Mouse (Mus musculus) left cerebral cortex, postnatal 10 days (tissue): Measurements from ENCODE around the gene Ankrd39. TPM values are rescaled to one million over a fixed set of nuclear protein-coding genes. Genes with fewer than 3 reads are reported as not detected.

Source experiments
- DNase-seq, 2 experiments: peaks; one replicate each; pipeline ENCODE4 v3.0.0; 2021 to 2022; ENCODE audit warnings: low spot score in 2 of 2, mixed read lengths in 1 of 2; ENCODE audit errors: extremely low spot score in 1 of 2
- intact Hi-C: fragments of 180-260 bp; cut with DNase I; formaldehyde crosslinking; loops from one replicate; pipeline ENCODE4 v1.15.1; 2025
- microRNA-seq: library from miRNA; unstranded; fragments of <30 nt; microRNA quantifications from one replicate; pipeline ENCODE4 v1.2.0, GENCODE M21; 2022
- total RNA-seq, 2 experiments: library from RNA; stranded (reverse); gene quantifications; 2 replicates each; pipeline ENCODE4 v1.2.3; 2021

Ankrd39 gene
- total RNA-seq, 2 experiments from 2014 or later = 13.4 to 18.1 TPM

- no peak for DNase-seq
- intact Hi-C loops = no loop called here
Measured at GRCm38 (mm10) chr1:36518259-36518658, 29.0 kb downstream of the Ankrd39 start.

GRCm38 (mm10) chr1:36513718-36514117 lies 33.5 kb downstream of the Ankrd39 start:
- no peak for DNase-seq
- intact Hi-C loops = no loop called here

GRCm38 (mm10) chr1:36513310-36513709 lies 33.9 kb downstream of the Ankrd39 start:
- DNase-seq = peak in 1 of 2 experiments; percentile 56
- intact Hi-C loops = no loop called here

- DNase-seq = no peak
Measured at GRCm38 (mm10) chr1:36512966-36513280, 34.3 kb downstream of the Ankrd39 start.

GRCm38 (mm10) chr1:36512089-36512965 lies 34.9 kb downstream of the Ankrd39 start:
- DNase-seq = peak in 1 of 2 experiments; percentile 66
- intact Hi-C loops = no loop called here

More at GRCm38 (mm10) chr1:36512966-36513280, 34.3 kb downstream of the Ankrd39 start:
- intact Hi-C loops = no loop called here

GRCm38 (mm10) chr1:36511289-36512021 lies 35.8 kb downstream of the Ankrd39 start, which contains the start of gene Cnnm3:
Gene Cnnm3, plus strand, starts transcription at chr1:36511867.
- intact Hi-C loops = no loop called here
- peak; percentile 97 to 100 for DNase-seq

GRCm38 (mm10) chr1:36508238-36508637 lies 39.0 kb downstream of the Ankrd39 start:
- intact Hi-C loops = no loop called here
- no peak for DNase-seq

GRCm38 (mm10) chr1:36501261-36501660 lies 46.0 kb downstream of the Ankrd39 start:
- peak; percentile 46 to 70 for DNase-seq
- intact Hi-C loops = no loop called here

GRCm38 (mm10) chr1:36497312-36497711 lies 49.9 kb downstream of the Ankrd39 start:
- intact Hi-C loops = loop anchor here (5.0 kb wide), 1 partner anchor 170 kb away; no protein-coding TSS in a partner anchor

GRCm38 (mm10) chr1:36496719-36497118 lies 50.5 kb downstream of the Ankrd39 start:
- DNase-seq = no peak
- intact Hi-C loops = loop anchor here (5.0 kb wide), 1 partner anchor 169 kb away; no protein-coding TSS in a partner anchor

More at GRCm38 (mm10) chr1:36497312-36497711, 49.9 kb downstream of the Ankrd39 start:
- DNase-seq = no peak

GRCm38 (mm10) chr1:36493299-36493698 lies 53.9 kb downstream of the Ankrd39 start:
- no peak for DNase-seq
- intact Hi-C loops = no loop called here

- peak in 1 of 2 experiments; percentile 67 for DNase-seq
- intact Hi-C loops = no loop called here
Measured at GRCm38 (mm10) chr1:36492416-36493139, 54.7 kb downstream of the Ankrd39 start.

GRCm38 (mm10) chr1:36489661-36490060 lies 57.6 kb downstream of the Ankrd39 start:
- no peak for DNase-seq
- intact Hi-C loops = no loop called here

Small RNA genes lying within 50 kb of the gene (microRNA-seq; reads per million reads assigned to microRNA genes)
- gene Gm47280 = not detected

Other genes starting within 250 kb of the Ankrd39 start
- 10 to 100 TPM in 1 of 2 experiments, 1 to 10 TPM in 1; 9.8 to 10.5 TPM for gene Arid5a, start 239.7 kb downstream of the Ankrd39 start, total RNA-seq
- 10 to 100 TPM; 55.3 to 55.9 TPM for gene Kansl3, start 178.3 kb downstream of the Ankrd39 start, total RNA-seq
- gene Fer1l5, start 175.2 kb downstream of the Ankrd39 start, total RNA-seq = not detected
- 10 to 100 TPM; 37.8 to 40.5 TPM for gene Lman2l, start 102.2 kb downstream of the Ankrd39 start, total RNA-seq
- gene Cnnm4, start 75.8 kb downstream of the Ankrd39 start, total RNA-seq = 10 to 100 TPM; 12.7 to 13.7 TPM
- 10 to 100 TPM; 30.3 to 34.1 TPM for gene Cnnm3, start 35.6 kb downstream of the Ankrd39 start, total RNA-seq
- 1 to 10 TPM; 5.3 to 5.8 TPM for gene Ankrd23, start 10.6 kb downstream of the Ankrd39 start, total RNA-seq
- gene Gm42417, start 8.0 kb downstream of the Ankrd39 start, total RNA-seq = under 1 TPM in 1 of 2 experiments, not detected in 1; 0.49 TPM
- 10 to 100 TPM; 20.9 to 27.4 TPM for gene Sema4c, start 10.9 kb upstream of the Ankrd39 start, total RNA-seq
- under 1 TPM in 1 of 2 experiments, not detected in 1; 0.69 TPM for gene Fam178b, start 135.7 kb upstream of the Ankrd39 start, total RNA-seq
- gene Cox5b, start 144.0 kb upstream of the Ankrd39 start, total RNA-seq = 100 to 1,000 TPM; 610 to 632 TPM
- under 1 TPM; 0.71 to 0.81 TPM for gene 4933424G06Rik, start 162.7 kb upstream of the Ankrd39 start, total RNA-seq
- gene Actr1b, start 167.0 kb upstream of the Ankrd39 start, total RNA-seq = 100 to 1,000 TPM; 202 to 213 TPM
- 1 to 10 TPM; 2.3 TPM for gene Zap70, start 214.4 kb upstream of the Ankrd39 start, total RNA-seq